Mouse (Mus musculus): ENCODE measurements at regions not wholly inside any gene's neighbourhood (a gene's known extent, or its start where the extent isn't known, plus 50 kb on each side); places are given as distances from the start of the nearest gene placed in this dataset.

DNA sequence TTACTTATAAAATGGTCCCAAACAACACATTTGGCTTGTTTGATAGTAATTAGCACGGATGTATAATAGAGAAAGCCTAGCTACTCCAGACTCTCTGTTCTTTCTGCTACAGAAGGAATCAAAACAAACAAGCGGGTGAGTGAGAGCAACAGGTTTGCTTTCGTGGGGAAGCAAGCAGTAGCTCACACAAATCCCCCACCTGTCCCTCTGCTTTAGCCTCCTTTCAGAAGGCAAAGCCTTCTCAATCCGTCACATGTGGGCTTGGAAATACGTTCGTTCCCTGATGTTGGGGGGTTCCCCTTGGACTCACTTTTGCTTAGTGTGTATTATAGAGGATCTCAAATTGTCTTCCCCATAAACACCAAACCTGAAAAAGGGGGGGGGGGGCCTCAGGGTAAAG is 311.8 kb downstream of the Ndfip2 start:
- no peak for DNase-seq (ENCODE audit: low spot score)

GRCm38 (mm10) chr14:105565827-105566226 is 307.5 kb downstream of the Ndfip2 start:
- no peak for DNase-seq (ENCODE audit: low spot score)

GRCm38 (mm10) chr14:105562843-105563242 is 304.5 kb downstream of the Ndfip2 start:
- no peak for DNase-seq (ENCODE audit: low spot score)

DNA sequence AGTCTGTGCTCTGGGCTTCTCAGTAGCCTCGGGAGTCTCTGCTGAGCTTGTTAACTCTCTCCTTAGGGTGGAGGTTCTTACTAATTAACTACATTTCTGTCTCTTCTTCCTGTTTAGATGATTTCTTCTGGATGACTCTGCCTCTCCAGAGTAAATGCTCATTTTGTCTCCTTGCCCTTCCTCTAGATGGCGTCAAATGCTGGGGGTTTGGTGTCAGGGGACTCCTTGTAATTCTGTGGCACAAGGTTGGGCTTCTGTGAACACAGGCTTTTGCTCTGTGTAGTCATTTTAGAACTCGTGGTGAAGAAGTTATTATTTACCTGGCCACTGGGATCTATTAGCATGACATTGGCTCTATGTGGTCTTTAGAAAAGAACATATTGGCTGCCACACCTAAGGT is 298.4 kb downstream of the Ndfip2 start:
- no peak for DNase-seq (ENCODE audit: low spot score)

DNA sequence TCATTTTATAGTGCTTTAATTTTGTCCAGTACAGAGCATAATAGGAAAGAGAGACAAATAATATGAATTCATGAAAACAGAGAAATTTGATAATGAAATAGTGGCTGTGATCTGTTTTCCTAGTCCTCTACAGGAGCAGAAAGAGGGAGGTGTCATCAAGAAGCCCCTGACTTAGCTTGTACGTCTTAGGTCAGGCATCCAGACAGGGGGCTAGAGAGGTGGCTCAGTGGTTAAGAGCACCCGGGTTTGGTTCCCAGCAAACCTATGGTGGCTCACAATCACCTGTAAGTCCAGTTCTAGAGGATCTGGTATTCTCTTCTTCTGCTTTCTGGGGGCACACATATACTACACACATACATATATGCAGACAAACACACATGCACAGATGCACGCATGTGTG is 285.7 kb downstream of the Ndfip2 start:
- no peak for DNase-seq (ENCODE audit: low spot score)

DNA sequence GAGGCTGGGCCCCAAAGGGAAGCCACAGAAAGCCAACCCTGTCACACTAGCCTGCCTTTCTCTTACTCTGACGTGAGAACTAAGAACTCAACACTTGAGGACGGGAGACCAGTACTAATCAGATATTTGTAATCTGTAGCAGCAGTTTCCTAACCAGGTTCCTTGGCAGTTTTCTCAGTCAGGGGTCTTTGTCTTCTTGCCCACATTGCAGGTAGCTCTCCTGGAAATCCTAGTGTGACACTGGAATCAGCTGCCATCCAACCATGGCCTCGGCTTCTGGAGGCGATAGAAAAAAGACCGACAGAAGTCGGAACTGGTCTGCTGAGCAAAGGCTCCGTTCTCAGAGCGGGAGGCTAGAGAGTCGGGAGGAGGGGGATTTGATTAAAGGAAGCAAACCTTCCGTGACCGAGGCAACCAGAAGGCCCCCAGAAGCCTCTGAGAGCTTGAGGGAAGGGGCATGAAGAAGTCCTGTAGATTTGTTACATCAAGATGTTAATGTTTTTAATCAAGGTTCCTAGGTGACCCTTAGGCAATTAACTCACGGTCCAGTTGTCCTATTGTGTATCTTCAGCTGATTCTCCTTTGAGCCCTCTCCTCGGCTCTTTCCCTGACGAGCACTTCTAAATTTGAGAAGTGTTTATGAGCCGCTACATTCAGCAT is 284.2 kb downstream of the Ndfip2 start:
- no peak for DNase-seq (ENCODE audit: low spot score)

- no peak for DNase-seq (ENCODE audit: low spot score)
Observed at GRCm38 (mm10) chr14:105542090-105542485, 283.7 kb downstream of the Ndfip2 start.

GRCm38 (mm10) chr14:105532168-105532745 is 273.9 kb downstream of the Ndfip2 start:
- no peak for DNase-seq (ENCODE audit: low spot score)

DNA sequence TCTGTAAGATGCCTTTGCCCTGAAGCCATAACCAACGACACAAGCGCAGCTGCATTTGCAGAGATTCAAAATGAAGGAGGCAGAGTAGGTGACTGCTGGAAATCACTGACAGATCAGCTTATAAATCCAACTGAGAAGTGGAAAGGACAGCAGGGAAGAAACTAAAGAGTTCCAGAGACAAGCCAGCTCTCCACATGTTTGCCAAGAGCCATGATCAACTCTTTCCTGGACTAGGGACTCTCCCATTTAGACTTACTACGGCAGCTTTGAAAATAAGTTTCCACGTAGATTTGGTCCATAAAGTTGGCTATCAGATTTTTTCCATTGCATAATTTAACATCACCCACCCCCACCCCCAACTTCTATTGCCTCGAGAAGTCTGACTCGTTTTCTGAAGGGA is 269.7 kb downstream of the Ndfip2 start:
- DNase-seq (ENCODE audit: low spot score): no peak

DNA sequence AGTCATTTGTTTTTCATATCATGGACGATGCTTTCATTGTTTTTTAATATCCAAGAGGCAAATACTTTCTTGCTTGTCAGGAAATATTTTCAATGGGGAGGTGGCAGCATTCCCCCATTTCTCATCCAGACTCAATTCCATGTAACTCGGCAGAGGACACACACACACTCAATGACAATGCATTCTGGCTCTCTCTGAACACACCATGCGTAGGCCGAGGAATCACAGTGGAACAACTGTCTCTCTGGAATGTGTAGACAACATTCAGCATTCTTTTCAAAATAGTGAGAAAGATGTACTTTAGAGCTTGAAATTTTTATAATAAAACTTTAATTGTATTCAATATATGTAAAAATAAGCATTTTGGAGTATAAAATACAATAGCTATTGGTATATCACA is 265.5 kb downstream of the Ndfip2 start:
- DNase-seq (ENCODE audit: low spot score): no peak

GRCm38 (mm10) chr14:105522279-105522678 is 263.9 kb downstream of the Ndfip2 start:
- no peak for DNase-seq (ENCODE audit: low spot score)

DNA sequence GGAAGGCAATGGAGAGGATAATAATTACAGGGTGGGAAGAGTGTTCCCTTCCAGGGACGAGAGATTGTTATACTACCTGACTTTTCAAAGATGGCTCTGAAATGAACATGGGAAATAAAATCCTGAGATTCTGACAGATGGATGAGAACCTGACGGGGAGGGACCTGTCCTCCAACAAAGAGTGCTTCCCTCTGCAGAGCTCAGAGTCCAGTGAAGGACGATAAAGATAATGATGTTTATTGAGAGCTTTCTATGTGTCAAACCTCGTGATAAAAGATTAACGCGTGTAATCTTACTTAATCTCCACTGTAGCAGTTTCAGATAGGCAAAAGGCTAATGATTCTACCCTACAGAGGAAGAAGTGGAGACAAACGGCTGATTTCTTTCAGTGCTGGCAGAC is 260.3 kb downstream of the Ndfip2 start:
- DNase-seq (ENCODE audit: low spot score): no peak

DNA sequence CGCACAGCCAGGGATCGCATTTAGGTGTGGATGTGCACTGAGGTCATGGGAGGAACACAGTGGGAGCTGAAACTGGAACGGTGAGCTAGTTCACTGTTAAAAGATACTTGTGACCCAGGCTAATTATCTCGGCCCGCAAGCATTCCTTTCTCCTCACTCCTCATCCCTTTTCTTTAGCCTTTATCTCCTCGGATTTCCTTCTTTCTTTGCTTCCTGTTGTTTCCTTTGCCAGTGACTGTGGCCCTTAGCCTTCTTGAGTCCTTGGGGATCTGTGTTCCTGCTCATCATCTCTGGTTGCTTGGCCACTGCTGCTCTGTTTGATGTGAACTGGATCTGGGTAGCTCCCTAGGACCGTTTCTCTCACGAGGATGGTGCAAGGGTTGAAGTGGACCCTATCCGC is 256.0 kb downstream of the Ndfip2 start:
- no peak for DNase-seq (ENCODE audit: low spot score)

GRCm38 (mm10) chr14:105512914-105513677 is 254.7 kb downstream of the Ndfip2 start:
- DNase-seq (ENCODE audit: low spot score): no peak

DNA sequence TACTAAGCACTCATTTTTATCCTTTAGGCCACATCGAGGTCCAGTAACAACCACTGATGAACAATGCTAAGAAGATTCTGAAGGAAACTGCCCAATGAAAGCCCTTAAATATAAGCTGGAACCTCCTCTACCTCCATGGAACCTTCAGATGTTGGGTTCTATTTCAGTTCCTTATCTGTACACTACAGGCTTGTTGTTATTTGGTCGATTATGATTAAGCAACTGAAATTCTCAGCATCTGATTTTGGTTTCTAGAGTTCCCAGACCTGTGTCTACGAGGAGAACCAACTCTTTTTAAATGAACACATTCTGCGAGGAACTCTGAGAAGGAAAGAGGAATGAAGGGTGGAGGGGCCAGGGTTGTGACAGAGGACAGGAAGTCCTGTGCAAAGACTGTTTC is 253.5 kb downstream of the Ndfip2 start:
- no peak for DNase-seq (ENCODE audit: low spot score)

DNA sequence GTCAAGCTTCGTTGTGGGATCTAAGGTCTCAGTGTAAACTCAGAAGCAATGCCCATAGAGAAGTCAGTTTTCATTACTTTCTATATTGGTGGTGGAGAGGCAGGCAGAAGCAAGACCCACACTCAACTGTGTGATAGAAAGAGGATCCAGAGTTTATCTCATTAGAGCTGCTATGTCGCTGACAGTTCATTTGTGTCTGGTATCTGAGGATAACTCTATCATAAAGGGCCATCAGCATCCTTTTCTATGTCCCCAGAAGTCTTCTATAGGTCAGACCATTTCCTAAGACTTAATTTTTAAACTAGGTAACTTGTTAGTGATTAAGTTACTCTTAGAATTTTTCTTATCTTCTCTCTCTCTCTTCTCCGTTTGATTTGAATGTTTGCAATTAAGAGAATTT is 252.8 kb downstream of the Ndfip2 start:
- DNase-seq (ENCODE audit: low spot score): no peak

GRCm38 (mm10) chr14:105505261-105505660 is 246.9 kb downstream of the Ndfip2 start:
- no peak for DNase-seq (ENCODE audit: low spot score)

GRCm38 (mm10) chr14:105504376-105504775 is 246.0 kb downstream of the Ndfip2 start:
- no peak for DNase-seq (ENCODE audit: low spot score)

DNA sequence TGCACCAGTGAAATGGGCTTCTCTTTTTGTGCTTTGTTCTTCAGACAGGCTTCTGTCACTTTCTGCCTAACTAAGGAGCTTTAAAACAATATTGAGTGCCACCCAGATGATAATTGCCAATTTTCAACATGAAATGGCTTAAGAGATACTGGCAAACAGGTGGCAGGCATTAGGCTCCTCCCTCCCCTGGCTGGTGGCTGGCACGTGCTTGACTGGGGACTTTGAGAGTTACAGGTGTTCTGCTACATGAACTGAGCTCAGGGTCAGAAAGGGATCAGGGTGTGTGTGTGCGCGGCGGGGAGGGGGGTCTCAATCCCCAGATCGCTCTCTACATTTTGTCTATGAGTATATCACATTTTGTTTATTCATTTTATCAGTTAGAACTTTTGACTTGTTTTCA is 245.4 kb downstream of the Ndfip2 start:
- DNase-seq (ENCODE audit: low spot score): no peak

DNA sequence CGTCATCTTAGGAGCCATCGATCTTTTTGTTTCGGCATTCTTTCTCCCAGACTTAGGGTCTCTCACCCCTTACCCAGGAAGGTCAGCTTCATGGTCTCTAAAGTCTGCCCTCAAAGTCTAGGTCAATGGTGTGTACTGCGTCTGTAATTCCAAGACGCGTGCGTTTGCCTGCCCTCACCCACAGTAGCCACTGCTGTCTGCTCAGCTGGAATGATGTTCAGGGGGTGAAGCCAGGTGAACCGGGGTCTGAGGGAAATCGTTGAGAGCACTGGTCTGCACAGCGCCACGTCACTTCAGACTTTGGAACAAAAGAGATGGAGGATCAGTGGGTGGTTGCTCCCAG is 244.2 kb downstream of the Ndfip2 start:
- no peak for DNase-seq (ENCODE audit: low spot score)

DNA sequence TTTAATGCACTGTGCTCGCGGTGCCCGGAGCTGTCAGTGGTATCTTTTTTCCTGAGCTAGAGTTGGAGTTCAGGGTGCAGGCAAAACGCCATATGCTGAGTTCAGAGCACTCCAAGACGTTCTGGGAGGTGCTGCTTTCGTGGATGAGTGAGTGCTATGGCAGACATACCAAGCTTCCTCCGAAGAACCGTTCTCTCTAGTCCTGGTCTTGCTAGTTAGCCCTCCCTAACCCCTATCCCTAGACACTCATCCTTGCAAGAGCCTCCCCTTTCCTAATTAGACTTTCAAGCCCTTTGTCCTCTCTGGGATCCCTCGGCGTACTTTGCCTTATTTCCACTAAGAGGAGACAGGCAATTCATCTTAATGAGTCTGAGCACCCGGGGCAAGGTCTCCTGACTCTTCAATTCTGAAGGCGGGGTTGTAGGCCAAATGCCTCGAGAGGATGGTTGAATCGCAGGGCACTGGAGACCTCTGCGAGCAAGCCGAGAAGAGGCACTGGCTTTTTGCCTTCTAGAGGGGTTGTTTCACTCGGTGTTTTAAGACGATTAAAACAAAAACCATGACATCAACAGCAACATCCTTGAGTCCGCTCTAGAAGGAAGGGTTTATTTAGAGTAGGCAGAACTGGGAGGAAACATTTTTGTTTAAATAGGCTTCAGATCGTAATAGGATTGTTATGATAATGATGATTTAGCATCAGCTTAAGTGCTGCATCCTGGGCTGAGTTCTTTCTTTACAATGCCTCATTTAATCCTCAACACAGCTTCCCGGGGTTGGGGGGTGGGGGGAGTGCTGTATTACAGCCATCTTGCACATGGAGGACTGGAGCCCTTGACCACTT is 243.6 kb downstream of the Ndfip2 start:
- DNase-seq (ENCODE audit: low spot score): no peak

DNA sequence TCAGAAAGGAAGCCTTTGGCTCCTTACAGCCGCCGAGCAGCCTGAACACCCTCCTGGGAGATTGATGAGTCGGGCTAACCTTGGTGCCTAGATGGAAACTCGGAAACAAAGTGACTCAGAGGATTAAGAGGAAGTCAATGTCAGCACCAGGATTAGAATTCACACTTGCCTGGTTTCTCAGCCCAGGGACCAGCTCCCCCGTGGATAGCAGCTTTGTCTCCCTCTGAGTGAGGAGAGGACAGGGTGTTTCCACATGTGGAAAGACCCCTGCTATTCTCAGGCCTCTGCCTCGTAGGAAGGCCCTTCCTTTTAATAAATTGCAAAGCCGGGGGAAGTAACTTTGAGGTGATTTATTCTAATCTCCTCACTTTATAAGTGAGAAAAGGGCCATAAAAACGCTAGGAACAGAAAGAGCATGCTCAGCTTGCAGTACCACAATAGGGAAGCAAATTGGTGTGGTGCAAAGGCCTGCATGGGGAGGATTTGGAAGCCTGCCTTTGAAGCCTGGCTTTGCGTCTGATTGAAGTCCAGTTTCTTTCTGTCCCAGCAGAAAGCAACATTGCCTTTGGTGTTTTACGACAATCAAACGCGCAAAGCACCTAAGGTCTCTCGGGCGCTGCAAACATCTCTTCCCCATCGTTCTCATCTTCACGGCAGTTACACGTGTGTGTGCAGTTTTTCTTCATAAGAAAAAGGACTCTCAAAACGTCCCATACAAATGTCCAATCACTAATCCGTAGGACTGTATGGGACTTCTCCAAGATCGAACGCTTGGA is 242.8 kb downstream of the Ndfip2 start:
- no peak for DNase-seq (ENCODE audit: low spot score)
